Mouse (Mus musculus): ENCODE results near the gene Nek6. TPM values are rescaled to one million over a fixed set of nuclear protein-coding genes. Genes with fewer than 3 reads are reported as not detected.

Nek6 gene
- polyA plus RNA-seq, 1 experiment from 2014 or later, result 111 TPM

- Histone ChIP-seq H3K36me3 (ENCODE audit: control insufficient read depth, insufficient read depth, low read length) (0 out of 2 replicates have a peak, but pooled peaks cover 7% of the 10 kb centered on the region), H3K27me3 (ENCODE audit: control insufficient read depth, insufficient read depth, low read length) (no peaks in the 10 kb centered on the region), H3K9ac (ENCODE audit: low read length) (no peak overlapping the region), H3K4me3 (replicated peaks; ENCODE audit: low read length) (no peak overlapping the region), H3K4me1 (ENCODE audit: control insufficient read depth, insufficient read depth, low read length) (no peaks in the 10 kb centered on the region), H3K4me2 (ENCODE audit: low read depth, low read length) (no peak overlapping the region), H3K27ac (ENCODE audit: low read length) (no peak overlapping the region), H3K9me3 (replicated peaks; ENCODE audit: control insufficient read depth, low read length) (no peaks in the 10 kb centered on the region)
- no peak for ATAC-seq (ENCODE audit: insufficient read depth, low FRiP score)
- WGBS, result 71% methylated on average over 7 of the region's 7 CpGs
Measured at GRCm38 (mm10) chr2:38594874-38595273, 83.4 kb downstream of the Nek6 start.

DNA sequence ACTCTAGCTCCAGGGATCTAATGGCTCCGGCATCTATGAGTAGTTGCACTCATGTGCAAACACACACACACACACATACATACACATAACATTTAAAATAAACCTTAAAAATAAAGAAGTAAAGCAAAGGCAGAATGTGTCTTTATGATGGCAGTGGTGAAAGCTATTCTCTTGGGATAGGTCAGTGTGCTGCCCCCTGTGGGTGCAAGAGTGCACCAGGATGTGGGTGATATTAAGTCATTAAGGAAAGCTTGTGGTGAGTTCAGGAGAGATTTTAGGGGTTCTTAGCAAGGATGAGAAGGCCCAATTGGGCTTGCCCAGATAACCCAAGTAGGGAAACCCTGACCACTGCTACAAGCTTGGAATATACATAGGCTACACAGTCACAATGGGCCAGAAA, 86.5 kb downstream of the Nek6 start:
- Histone ChIP-seq H3K27ac (ENCODE audit: low read length) (no peak overlapping the region), H3K4me3 (replicated peaks; ENCODE audit: low read length) (no peak overlapping the region), H3K9ac (ENCODE audit: low read length) (no peak overlapping the region), H3K4me2 (ENCODE audit: low read depth, low read length) (no peak overlapping the region), H3K9me3 (replicated peaks; ENCODE audit: control insufficient read depth, low read length) (no peaks in the 10 kb centered on the region), H3K27me3 (ENCODE audit: control insufficient read depth, insufficient read depth, low read length) (no peaks in the 10 kb centered on the region), H3K36me3 (ENCODE audit: control insufficient read depth, insufficient read depth, low read length) (no peaks in the 10 kb centered on the region), H3K4me1 (ENCODE audit: control insufficient read depth, insufficient read depth, low read length) (no peaks in the 10 kb centered on the region)
- 87% methylated on average over 1 of the region's 1 CpGs for WGBS
- ATAC-seq (ENCODE audit: insufficient read depth, low FRiP score), result no peak

- H3K36me3 ChIP-seq (ENCODE audit: control insufficient read depth, insufficient read depth, low read length), result no peaks in the 10 kb centered on the region
- no peak overlapping the region for H3K9ac ChIP-seq (ENCODE audit: low read length)
- no peak overlapping the region for H3K27ac ChIP-seq (ENCODE audit: low read length)
- H3K9me3 ChIP-seq (replicated peaks; ENCODE audit: control insufficient read depth, low read length), result no peaks in the 10 kb centered on the region
- H3K4me1 ChIP-seq (ENCODE audit: control insufficient read depth, insufficient read depth, low read length), result no peaks in the 10 kb centered on the region
- no peak overlapping the region for H3K4me3 ChIP-seq (replicated peaks; ENCODE audit: low read length)
- no peak overlapping the region for H3K4me2 ChIP-seq (ENCODE audit: low read depth, low read length)
- 85% methylated on average over 2 of the region's 2 CpGs for WGBS
- no peak for ATAC-seq (ENCODE audit: insufficient read depth, low FRiP score)
- H3K27me3 ChIP-seq (ENCODE audit: control insufficient read depth, insufficient read depth, low read length), result no peaks in the 10 kb centered on the region
Measured at GRCm38 (mm10) chr2:38598395-38598794, 87.0 kb downstream of the Nek6 start.

DNA sequence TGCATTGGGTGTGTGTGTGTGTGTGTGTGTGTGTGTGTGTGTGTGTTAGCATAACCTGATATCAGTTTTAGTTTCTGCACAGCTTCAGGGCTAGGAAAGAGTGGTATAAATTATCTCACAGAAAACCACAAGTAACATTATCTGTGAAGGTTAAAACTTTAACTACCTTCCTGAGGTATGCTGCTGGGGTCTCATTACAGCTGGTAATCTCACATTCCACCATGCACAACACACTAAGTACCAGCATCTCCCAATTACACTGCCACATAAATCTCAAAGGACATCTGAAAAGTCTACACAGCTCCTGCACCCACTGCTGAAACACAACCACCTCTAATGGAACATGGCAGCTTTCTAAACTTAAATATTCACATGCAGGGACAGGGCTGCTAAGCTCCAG, 89.4 kb downstream of the Nek6 start:
- Histone ChIP-seq H3K4me3 (replicated peaks; ENCODE audit: low read length) (no peak overlapping the region), H3K9me3 (replicated peaks; ENCODE audit: control insufficient read depth, low read length) (no peaks in the 10 kb centered on the region), H3K36me3 (ENCODE audit: control insufficient read depth, insufficient read depth, low read length) (no peaks in the 10 kb centered on the region), H3K4me1 (ENCODE audit: control insufficient read depth, insufficient read depth, low read length) (no peaks in the 10 kb centered on the region), H3K27ac (ENCODE audit: low read length) (no peak overlapping the region), H3K4me2 (ENCODE audit: low read depth, low read length) (no peak overlapping the region), H3K27me3 (ENCODE audit: control insufficient read depth, insufficient read depth, low read length) (no peaks in the 10 kb centered on the region), H3K9ac (ENCODE audit: low read length) (no peak overlapping the region)
- ATAC-seq (ENCODE audit: insufficient read depth, low FRiP score), result no peak

DNA sequence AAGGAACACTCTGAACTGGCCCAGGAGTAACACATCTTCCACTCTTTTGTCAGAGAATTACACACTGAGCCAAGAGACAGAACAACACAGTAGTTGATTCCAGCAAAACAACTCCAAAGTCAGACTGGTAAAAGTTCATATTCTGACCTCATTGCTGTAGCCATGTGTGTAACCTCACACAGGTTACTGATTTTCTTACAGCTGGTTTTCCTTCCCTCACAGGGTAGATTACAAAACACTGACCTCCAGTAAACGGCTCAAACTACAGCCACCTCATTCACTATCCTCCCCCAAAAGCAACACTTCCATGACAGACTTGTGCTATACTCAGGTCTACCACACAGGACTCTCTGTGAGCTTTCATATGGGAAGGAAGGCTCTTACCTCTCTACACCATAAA, 96.3 kb downstream of the Nek6 start:
- WGBS, result 77% methylated on average over 1 of the region's 1 CpGs
- no peak overlapping the region for H3K4me3 ChIP-seq (replicated peaks; ENCODE audit: low read length)

GRCm38 (mm10) chr2:38608831-38609309, 97.4 kb downstream of the Nek6 start:
- no peak for ATAC-seq (ENCODE audit: insufficient read depth, low FRiP score)
- Histone ChIP-seq H3K4me2 (ENCODE audit: low read depth, low read length) (no peak overlapping the region), H3K9me3 (replicated peaks; ENCODE audit: control insufficient read depth, low read length) (no peaks in the 10 kb centered on the region), H3K27ac (ENCODE audit: low read length) (no peak overlapping the region), H3K9ac (ENCODE audit: low read length) (no peak overlapping the region), H3K4me1 (ENCODE audit: control insufficient read depth, insufficient read depth, low read length) (no peaks in the 10 kb centered on the region), H3K36me3 (ENCODE audit: control insufficient read depth, insufficient read depth, low read length) (no peaks in the 10 kb centered on the region), H3K27me3 (ENCODE audit: control insufficient read depth, insufficient read depth, low read length) (no peaks in the 10 kb centered on the region), H3K4me3 (replicated peaks; ENCODE audit: low read length) (no peak overlapping the region)
- 68% methylated on average over 5 of the region's 5 CpGs for WGBS

More for the DNA sequence above, 96.3 kb downstream of the Nek6 start:
- Histone ChIP-seq H3K4me2 (ENCODE audit: low read depth, low read length) (no peak overlapping the region), H3K27ac (ENCODE audit: low read length) (no peak overlapping the region), H3K36me3 (ENCODE audit: control insufficient read depth, insufficient read depth, low read length) (no peaks in the 10 kb centered on the region), H3K9me3 (replicated peaks; ENCODE audit: control insufficient read depth, low read length) (no peaks in the 10 kb centered on the region), H3K4me1 (ENCODE audit: control insufficient read depth, insufficient read depth, low read length) (no peaks in the 10 kb centered on the region), H3K9ac (ENCODE audit: low read length) (no peak overlapping the region), H3K27me3 (ENCODE audit: control insufficient read depth, insufficient read depth, low read length) (no peaks in the 10 kb centered on the region)
- no peak for ATAC-seq (ENCODE audit: insufficient read depth, low FRiP score)

- H3K27me3 ChIP-seq (ENCODE audit: control insufficient read depth, insufficient read depth, low read length), result no peaks in the 10 kb centered on the region
- H3K4me2 ChIP-seq (ENCODE audit: low read depth, low read length), result no peak overlapping the region
- H3K4me3 ChIP-seq (replicated peaks; ENCODE audit: low read length), result no peak overlapping the region
- no peaks in the 10 kb centered on the region for H3K9me3 ChIP-seq (replicated peaks; ENCODE audit: control insufficient read depth, low read length)
- H3K36me3 ChIP-seq (ENCODE audit: control insufficient read depth, insufficient read depth, low read length), result no peaks in the 10 kb centered on the region
- no peak for ATAC-seq (ENCODE audit: insufficient read depth, low FRiP score)
- no peak overlapping the region for H3K9ac ChIP-seq (ENCODE audit: low read length)
- H3K4me1 ChIP-seq (ENCODE audit: control insufficient read depth, insufficient read depth, low read length), result no peaks in the 10 kb centered on the region
- no peak overlapping the region for H3K27ac ChIP-seq (ENCODE audit: low read length)
- WGBS, result 74% methylated on average over 11 of the region's 11 CpGs
Measured at GRCm38 (mm10) chr2:38609310-38609709, 97.9 kb downstream of the Nek6 start.

- ATAC-seq (ENCODE audit: insufficient read depth, low FRiP score), result no peak
- Histone ChIP-seq H3K9me3 (replicated peaks; ENCODE audit: control insufficient read depth, low read length) (no peaks in the 10 kb centered on the region), H3K4me1 (ENCODE audit: control insufficient read depth, insufficient read depth, low read length) (no peaks in the 10 kb centered on the region), H3K4me3 (replicated peaks; ENCODE audit: low read length) (no peak overlapping the region), H3K27me3 (ENCODE audit: control insufficient read depth, insufficient read depth, low read length) (no peaks in the 10 kb centered on the region), H3K27ac (ENCODE audit: low read length) (no peak overlapping the region), H3K36me3 (ENCODE audit: control insufficient read depth, insufficient read depth, low read length) (no peaks in the 10 kb centered on the region), H3K4me2 (ENCODE audit: low read depth, low read length) (no peak overlapping the region), H3K9ac (ENCODE audit: low read length) (no peak overlapping the region)
- 81% methylated on average over 2 of the region's 2 CpGs for WGBS
Measured at GRCm38 (mm10) chr2:38610161-38610560, 98.7 kb downstream of the Nek6 start.

GRCm38 (mm10) chr2:38612596-38612995, 101.2 kb downstream of the Nek6 start:
- 91% methylated on average over 6 of the region's 6 CpGs for WGBS
- Histone ChIP-seq H3K36me3 (ENCODE audit: control insufficient read depth, insufficient read depth, low read length) (no peaks in the 10 kb centered on the region), H3K4me3 (replicated peaks; ENCODE audit: low read length) (no peak overlapping the region), H3K27me3 (ENCODE audit: control insufficient read depth, insufficient read depth, low read length) (no peaks in the 10 kb centered on the region), H3K4me2 (ENCODE audit: low read depth, low read length) (no peak overlapping the region), H3K27ac (ENCODE audit: low read length) (no peak overlapping the region), H3K9ac (ENCODE audit: low read length) (no peak overlapping the region), H3K4me1 (ENCODE audit: control insufficient read depth, insufficient read depth, low read length) (no peaks in the 10 kb centered on the region), H3K9me3 (replicated peaks; ENCODE audit: control insufficient read depth, low read length) (no peaks in the 10 kb centered on the region)
- no peak for ATAC-seq (ENCODE audit: insufficient read depth, low FRiP score)

DNA sequence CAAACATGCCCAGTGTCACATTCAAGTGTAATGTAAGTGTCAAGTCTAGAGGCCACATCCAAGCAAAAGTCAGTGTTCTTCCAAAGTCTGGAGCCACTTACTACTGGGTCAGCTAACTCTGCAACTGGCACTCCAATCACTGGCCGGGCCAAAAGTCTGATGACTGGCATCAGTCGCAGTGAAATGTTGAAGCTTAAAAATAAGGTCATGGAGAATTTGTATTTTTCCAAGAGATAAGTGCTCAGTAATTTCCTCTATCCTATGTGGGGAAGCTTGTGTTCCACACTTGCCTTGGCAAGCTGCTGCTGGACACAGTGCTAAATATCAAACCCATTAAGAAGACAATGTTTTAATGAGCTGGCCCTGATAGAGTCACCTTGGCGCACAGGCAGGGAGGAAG, 102.1 kb downstream of the Nek6 start:
- WGBS, result 95% methylated on average over 3 of the region's 3 CpGs
- Histone ChIP-seq H3K9ac (ENCODE audit: low read length) (no peak overlapping the region), H3K27ac (ENCODE audit: low read length) (no peak overlapping the region), H3K36me3 (ENCODE audit: control insufficient read depth, insufficient read depth, low read length) (no peaks in the 10 kb centered on the region), H3K4me3 (replicated peaks; ENCODE audit: low read length) (no peak overlapping the region), H3K9me3 (replicated peaks; ENCODE audit: control insufficient read depth, low read length) (no peaks in the 10 kb centered on the region), H3K4me1 (ENCODE audit: control insufficient read depth, insufficient read depth, low read length) (no peaks in the 10 kb centered on the region), H3K27me3 (ENCODE audit: control insufficient read depth, insufficient read depth, low read length) (no peaks in the 10 kb centered on the region), H3K4me2 (ENCODE audit: low read depth, low read length) (no peak overlapping the region)
- no peak for ATAC-seq (ENCODE audit: insufficient read depth, low FRiP score)

All from stomach, embryonic 16.5 days (tissue).